Mouse (Mus musculus): ENCODE data around the gene Mok. TPM values are rescaled to one million over a fixed set of nuclear protein-coding genes. Genes with fewer than 3 reads are reported as not detected.

Mok gene
- polyA plus RNA-seq, 1 experiment from 2014 or later = 5.7 TPM

- H3K4me3 ChIP-seq = peak overlapping the region; percentile 50
- H3K9ac ChIP-seq = peak overlapping the region; percentile 63
- H3K27me3 ChIP-seq = peaks cover 37% of the 10 kb centered on the region
- H3K27ac ChIP-seq = peak overlapping the region; percentile 15; the same call in 1 of the 2 replicates
- H3K36me3 ChIP-seq = no peaks in the 10 kb centered on the region
- WGBS = 1% methylated on average over 42 of the region's 42 CpGs
- peaks cover 34% of the 10 kb centered on the region for H3K4me1 ChIP-seq
- peak overlapping the region; percentile 70 for H3K4me2 ChIP-seq (replicated peaks)
- no peak; the same call in 1 of the 2 replicates for ATAC-seq (ENCODE audit: low FRiP score, low read depth)
- H3K9me3 ChIP-seq = no peaks in the 10 kb centered on the region
Measured at GRCm38 (mm10) chr12:110844227-110845130, 3.7 kb upstream of the Mok start.

- peaks cover 35% of the 10 kb centered on the region for H3K27me3 ChIP-seq
- no peaks in the 10 kb centered on the region for H3K36me3 ChIP-seq
- no peak overlapping the region for H3K27ac ChIP-seq
- peak overlapping the region; percentile 63 for H3K9ac ChIP-seq
- H3K9me3 ChIP-seq = no peaks in the 10 kb centered on the region
- peak overlapping the region; percentile 50 for H3K4me3 ChIP-seq
- WGBS = 21% methylated on average over 32 of the region's 32 CpGs
- ATAC-seq (ENCODE audit: low FRiP score, low read depth) = no peak
- peaks cover 32% of the 10 kb centered on the region for H3K4me1 ChIP-seq
- H3K4me2 ChIP-seq (replicated peaks) = peak overlapping the region; percentile 70
Measured at GRCm38 (mm10) chr12:110843194-110844048, 2.7 kb upstream of the Mok start.

- Histone ChIP-seq H3K4me3 (no peak overlapping the region), H3K27me3 (peaks cover 24% of the 10 kb centered on the region), H3K36me3 (no peaks in the 10 kb centered on the region), H3K4me1 (peaks cover 38% of the 10 kb centered on the region), H3K27ac (no peak overlapping the region), H3K4me2 (replicated peaks) (no peak overlapping the region), H3K9ac (no peak overlapping the region), H3K9me3 (no peaks in the 10 kb centered on the region)
- 67% methylated on average over 5 of the region's 5 CpGs for WGBS
- no peak for ATAC-seq (ENCODE audit: low FRiP score, low read depth)
Measured at GRCm38 (mm10) chr12:110841731-110842493, 1.2 kb upstream of the Mok start.

- H3K4me2 ChIP-seq (replicated peaks) = no peak overlapping the region
- no peak overlapping the region for H3K4me3 ChIP-seq
- H3K4me1 ChIP-seq = peaks cover 16% of the 10 kb centered on the region
- H3K27ac ChIP-seq = no peak overlapping the region
- 86% methylated on average over 8 of the region's 8 CpGs for WGBS
- no peak for ATAC-seq (ENCODE audit: low FRiP score, low read depth)
- H3K27me3 ChIP-seq = no peaks in the 10 kb centered on the region
- H3K9me3 ChIP-seq = no peaks in the 10 kb centered on the region
- no peaks in the 10 kb centered on the region for H3K36me3 ChIP-seq
- H3K9ac ChIP-seq = no peak overlapping the region
Measured at GRCm38 (mm10) chr12:110837850-110838249, 2.9 kb downstream of the Mok start.

GRCm38 (mm10) chr12:110837192-110837841 is 3.4 kb downstream of the Mok start:
- Histone ChIP-seq H3K9me3 (no peaks in the 10 kb centered on the region), H3K27ac (no peak overlapping the region), H3K36me3 (no peaks in the 10 kb centered on the region), H3K9ac (peak overlapping the region; percentile 48), H3K27me3 (no peaks in the 10 kb centered on the region), H3K4me2 (replicated peaks) (peak overlapping the region; percentile 23; the same call in 1 of the 2 replicates), H3K4me1 (peaks cover 16% of the 10 kb centered on the region), H3K4me3 (no peak overlapping the region)
- 40% methylated on average over 5 of the region's 5 CpGs for WGBS
- ATAC-seq (ENCODE audit: low FRiP score, low read depth) = no peak

- 41% methylated on average over 6 of the region's 6 CpGs for WGBS
- ATAC-seq (ENCODE audit: low FRiP score, low read depth) = no peak
- 0 out of 2 replicates have a peak overlapping the region, but pooled peaks have one; percentile 23 for H3K4me2 ChIP-seq (replicated peaks)
- H3K4me1 ChIP-seq = peaks cover 16% of the 10 kb centered on the region
- no peaks in the 10 kb centered on the region for H3K27me3 ChIP-seq
- H3K9ac ChIP-seq = peak overlapping the region; percentile 48; the same call in 1 of the 2 replicates
- H3K36me3 ChIP-seq = no peaks in the 10 kb centered on the region
- H3K9me3 ChIP-seq = no peaks in the 10 kb centered on the region
- H3K4me3 ChIP-seq = no peak overlapping the region
- H3K27ac ChIP-seq = no peak overlapping the region
Measured at GRCm38 (mm10) chr12:110836729-110837128, 4.0 kb downstream of the Mok start.

GRCm38 (mm10) chr12:110835182-110835581 is 5.6 kb downstream of the Mok start:
- no peaks in the 10 kb centered on the region for H3K36me3 ChIP-seq
- no peak for ATAC-seq (ENCODE audit: low FRiP score, low read depth)
- WGBS = 93% methylated on average over 3 of the region's 3 CpGs

GRCm38 (mm10) chr12:110830293-110831024 is 10.3 kb downstream of the Mok start:
- Histone ChIP-seq H3K9me3 (no peaks in the 10 kb centered on the region), H3K4me1 (no peaks in the 10 kb centered on the region), H3K4me2 (replicated peaks) (no peak overlapping the region), H3K4me3 (no peak overlapping the region), H3K36me3 (no peaks in the 10 kb centered on the region), H3K27ac (no peak overlapping the region), H3K27me3 (no peaks in the 10 kb centered on the region), H3K9ac (no peak overlapping the region)
- no peak for ATAC-seq (ENCODE audit: low FRiP score, low read depth)
- 75% methylated on average over 11 of the region's 11 CpGs for WGBS

More at GRCm38 (mm10) chr12:110835182-110835581, 5.6 kb downstream of the Mok start:
- Histone ChIP-seq H3K27ac (no peak overlapping the region), H3K4me1 (peaks cover 16% of the 10 kb centered on the region), H3K9ac (no peak overlapping the region), H3K4me3 (no peak overlapping the region), H3K4me2 (replicated peaks) (no peak overlapping the region), H3K27me3 (no peaks in the 10 kb centered on the region), H3K9me3 (no peaks in the 10 kb centered on the region)

- Histone ChIP-seq H3K36me3 (no peaks in the 10 kb centered on the region), H3K4me1 (no peaks in the 10 kb centered on the region), H3K4me2 (replicated peaks) (no peak overlapping the region), H3K27me3 (no peaks in the 10 kb centered on the region), H3K4me3 (no peak overlapping the region), H3K9ac (no peak overlapping the region), H3K9me3 (no peaks in the 10 kb centered on the region), H3K27ac (no peak overlapping the region)
- ATAC-seq (ENCODE audit: low FRiP score, low read depth) = no peak
- 97% methylated on average over 4 of the region's 4 CpGs for WGBS
Measured at GRCm38 (mm10) chr12:110828908-110829307, 11.8 kb downstream of the Mok start.

GRCm38 (mm10) chr12:110822366-110822765 is 18.4 kb downstream of the Mok start:
- Histone ChIP-seq H3K9me3 (no peaks in the 10 kb centered on the region), H3K27ac (no peak overlapping the region), H3K27me3 (no peaks in the 10 kb centered on the region), H3K9ac (no peak overlapping the region), H3K4me2 (replicated peaks) (no peak overlapping the region), H3K36me3 (no peaks in the 10 kb centered on the region), H3K4me1 (no peaks in the 10 kb centered on the region), H3K4me3 (no peak overlapping the region)
- 88% methylated on average over 7 of the region's 7 CpGs for WGBS
- ATAC-seq (ENCODE audit: low FRiP score, low read depth) = no peak

- no peak for ATAC-seq (ENCODE audit: low FRiP score, low read depth)
- WGBS = 79% methylated on average over 2 of the region's 2 CpGs
- no peak overlapping the region for H3K9ac ChIP-seq
Measured at GRCm38 (mm10) chr12:110821787-110822186, 19.0 kb downstream of the Mok start.

More at GRCm38 (mm10) chr12:110821787-110822186, 19.0 kb downstream of the Mok start:
- H3K4me1 ChIP-seq = no peaks in the 10 kb centered on the region
- no peak overlapping the region for H3K27ac ChIP-seq
- no peak overlapping the region for H3K4me2 ChIP-seq (replicated peaks)
- no peak overlapping the region for H3K4me3 ChIP-seq
- no peaks in the 10 kb centered on the region for H3K9me3 ChIP-seq
- H3K27me3 ChIP-seq = no peaks in the 10 kb centered on the region
- no peaks in the 10 kb centered on the region for H3K36me3 ChIP-seq
